Comparison of ENCODE assay signal across 1 mouse cellular context in the genomic region with DNA sequence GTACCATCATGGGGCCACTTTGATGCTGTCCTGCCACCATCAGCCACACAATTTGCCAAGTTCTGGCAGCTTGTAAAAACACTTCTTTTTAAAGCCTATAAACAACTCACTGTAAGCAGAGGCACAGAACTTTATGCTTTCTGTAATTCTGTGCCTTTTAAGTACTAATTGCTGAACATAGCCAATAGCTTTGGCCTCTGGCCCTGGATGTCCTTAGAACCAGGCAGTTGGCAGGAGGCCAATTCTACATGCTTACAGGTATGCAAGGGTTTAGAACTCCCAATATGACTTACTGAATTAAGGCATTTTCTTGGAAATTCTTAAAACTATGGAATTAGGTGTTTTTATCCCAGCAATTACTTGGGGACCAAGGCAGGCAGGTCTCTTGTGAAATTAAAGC.
TF ChIP-seq lines count a peak whose summit lies in the region.

No protein-coding gene starts in this region.

TF ChIP-seq in CH12.LX, 34 proteins besides CTCF, POLR2A, EP300 and RAD21:
- TF ChIP-seq JUND (conservative IDR thresholded peaks at IDR 0.05; ENCODE audit: low read depth, low read length) (no peak), POLR2AphosphoS2 (IDR thresholded peaks at IDR 0.05; ENCODE audit: low read depth, low read length) (0 out of 2 replicates have a peak, but pooled peaks have one; percentile 8)
